Mouse (Mus musculus) effector memory CD4-positive, alpha-beta T cell, adult 7 months (primary cell): Measurements from ENCODE around the gene Exosc7. TPM values are rescaled to one million over a fixed set of nuclear protein-coding genes. Genes with fewer than 3 reads are reported as not detected.

Experiments used
- polyA plus RNA-seq: library from polyadenylated mRNA; unstranded; fragments of 100-300 nt; shearing (Covaris generic); gene quantifications from one replicate; pipeline ENCODE4 v1.2.1, GENCODE M21; 2017

The Exosc7 gene
- polyA plus RNA-seq: 56.0 TPM

GRCm38 (mm10) chr9:123112805-123113521, at the start of gene Exosc7, which contains the start of gene Zdhhc3:
Exosc7 (plus strand) TSS chr9:123113215.
Zdhhc3 (minus strand) TSS chr9:123113205.

GRCm38 (mm10) chr9:123150241-123151020, 37.4 kb downstream of the Exosc7 start, which contains the start of gene Clec3b:
Clec3b (plus strand) TSS chr9:123150946.

Other genes starting within 250 kb of the Exosc7 start
- gene Zfp445, start 247.2 kb upstream of the Exosc7 start, polyA plus RNA-seq: 50.3 TPM
- gene Zkscan7, start 227.5 kb upstream of the Exosc7 start, polyA plus RNA-seq: 2.5 TPM
- 0.24 TPM for gene Zfp105, start 190.1 kb upstream of the Exosc7 start, polyA plus RNA-seq
- 27.5 TPM for gene 1110059G10Rik, start 162.2 kb upstream of the Exosc7 start, polyA plus RNA-seq
- 3.2 TPM for gene Kif15, start 162.2 kb upstream of the Exosc7 start, polyA plus RNA-seq
- 14.2 TPM for gene Tmem42, start 91.9 kb upstream of the Exosc7 start, polyA plus RNA-seq
- 1.1 TPM for gene Tgm4, start 78.5 kb upstream of the Exosc7 start, polyA plus RNA-seq
- 63.2 TPM for gene Zdhhc3, start within 50 bp of the Exosc7 start, polyA plus RNA-seq
- not detected for gene Clec3b, start 37.7 kb downstream of the Exosc7 start, polyA plus RNA-seq
- 0.32 TPM for gene Cdcp1, start 102.8 kb downstream of the Exosc7 start, polyA plus RNA-seq
- gene Tmem158, start 147.5 kb downstream of the Exosc7 start, polyA plus RNA-seq: 1.5 TPM